Mouse (Mus musculus): ENCODE data around the gene Ccl9.

The Ccl9 gene

DNA sequence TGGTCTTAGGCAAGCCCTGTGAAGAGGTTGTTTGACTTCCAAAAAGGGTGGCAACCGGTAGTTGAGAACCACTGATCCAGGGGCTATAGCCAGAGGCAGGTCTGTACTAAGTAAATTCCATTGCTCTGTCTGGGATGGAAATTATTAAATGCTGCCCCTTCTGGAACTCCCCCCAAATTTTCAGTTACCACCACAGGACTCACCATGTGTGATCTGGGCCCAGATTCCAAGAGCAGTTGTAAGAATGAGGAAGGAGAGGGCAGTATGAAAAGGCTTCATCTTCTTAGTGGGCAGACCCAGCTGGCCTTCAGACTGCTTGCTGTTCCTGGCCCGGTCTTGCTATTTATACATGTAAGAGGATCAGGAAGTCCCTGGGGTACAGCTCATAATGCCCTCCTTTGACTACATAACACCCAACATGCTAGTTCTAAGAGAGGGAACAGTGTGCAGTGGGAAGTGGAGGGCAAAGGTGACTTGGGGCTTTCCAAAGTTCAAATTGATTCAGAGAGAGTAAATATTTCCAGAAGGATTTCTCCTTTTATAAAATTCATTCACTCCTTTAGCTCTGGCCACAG is at the start of gene Ccl9:
Ccl9 (minus strand) TSS at position 451 of the 575 bp plus-strand sequence.
- DNase-seq = no peak

DNA sequence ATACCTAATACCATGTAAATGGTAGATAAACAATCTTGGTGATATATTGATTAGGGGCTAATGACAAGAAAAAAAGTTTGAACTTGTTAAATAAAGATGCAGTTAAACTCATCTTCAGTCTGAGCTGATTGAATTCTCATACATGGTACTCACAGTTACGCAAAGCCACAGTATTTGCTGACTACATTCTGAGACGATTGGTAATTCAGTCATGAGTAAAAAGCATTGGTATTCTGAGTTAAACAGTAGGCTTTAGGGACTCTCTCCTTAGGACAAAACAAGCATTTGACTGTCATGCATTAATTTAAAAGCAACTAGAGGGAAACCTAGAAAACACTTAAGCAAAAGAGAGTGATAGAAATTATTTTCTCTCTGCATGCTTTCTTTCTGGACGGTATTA is 45.1 kb upstream of the Ccl9 start:
- DNase-seq = no peak

DNA sequence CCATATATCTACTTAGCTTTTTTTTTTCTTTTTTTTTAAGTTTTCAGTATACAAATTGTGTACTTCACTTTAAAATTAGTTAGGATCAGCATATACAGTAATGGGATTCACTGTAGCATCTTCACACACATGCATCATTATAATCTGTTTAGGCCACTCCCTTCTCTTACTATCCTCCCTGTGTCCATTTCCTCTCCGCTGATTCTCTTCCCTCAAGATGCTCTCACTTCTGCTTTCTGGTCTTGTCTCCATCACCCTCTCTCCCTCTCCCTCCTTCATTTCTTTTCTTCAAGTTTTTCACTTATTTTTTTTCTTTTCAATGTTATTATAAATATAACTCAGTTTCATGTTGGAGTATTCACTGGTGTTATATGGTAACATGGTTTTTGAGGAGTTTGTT is 40.6 kb upstream of the Ccl9 start:
- no peak for DNase-seq

DNA sequence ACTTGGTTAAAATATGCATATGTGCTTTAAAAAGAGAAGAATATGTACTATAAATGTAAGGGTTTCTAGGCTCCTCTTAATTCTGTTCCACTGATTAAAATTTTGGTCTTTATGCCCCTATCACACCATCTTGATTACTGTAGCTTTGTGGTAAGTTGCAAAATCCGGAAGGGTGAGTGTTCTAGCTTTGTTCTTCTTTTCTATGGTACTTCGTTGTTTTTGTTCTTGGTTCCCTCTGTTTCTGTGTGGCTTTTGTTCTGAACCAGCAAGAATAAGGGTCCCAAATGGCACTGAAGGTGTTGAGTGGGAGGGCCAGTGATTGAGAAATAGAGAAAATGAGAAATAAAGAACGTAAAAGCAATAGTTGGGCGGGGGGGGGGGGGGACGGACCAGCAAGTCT is 39.8 kb upstream of the Ccl9 start:
- no peak for DNase-seq

DNA sequence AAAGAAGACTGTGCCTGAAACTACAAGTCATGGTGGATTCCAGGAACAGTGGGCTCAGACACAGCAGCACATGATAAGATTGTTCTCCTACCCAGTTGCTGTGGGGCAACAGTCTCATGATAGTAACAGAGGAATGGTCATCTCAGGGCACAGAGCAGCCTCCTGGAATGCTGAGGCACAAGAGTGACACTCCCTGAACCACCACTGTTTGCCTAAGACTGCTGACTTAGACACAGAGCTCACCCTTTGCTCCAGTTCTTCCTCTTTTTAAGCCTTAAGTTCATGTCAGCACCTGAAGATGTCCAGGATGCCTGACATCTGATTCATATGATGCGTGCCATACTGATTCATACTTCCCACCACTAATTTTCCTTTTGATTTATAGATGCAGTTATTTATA is 38.1 kb upstream of the Ccl9 start:
- DNase-seq = no peak

DNA sequence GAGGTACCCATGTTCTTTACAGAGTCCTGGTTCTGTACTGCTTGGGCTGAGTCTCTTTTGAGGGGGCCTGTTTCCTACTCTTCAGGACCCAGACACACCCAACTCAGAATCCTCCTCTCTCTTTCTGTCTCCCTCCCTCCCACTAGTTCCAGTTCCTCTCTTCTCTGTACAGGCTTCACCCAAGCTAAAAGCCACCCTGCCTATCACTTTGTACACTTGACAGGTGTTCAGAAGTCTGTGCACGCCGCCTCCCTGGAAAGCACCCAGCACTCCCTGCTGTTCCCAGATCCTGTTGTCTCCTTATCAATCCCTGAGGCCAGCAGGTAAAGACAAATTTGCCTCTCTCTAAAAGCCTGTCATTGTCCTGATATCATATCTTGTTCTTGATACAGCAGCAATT is 32.5 kb upstream of the Ccl9 start:
- peak; percentile 10 to 15 for DNase-seq

DNA sequence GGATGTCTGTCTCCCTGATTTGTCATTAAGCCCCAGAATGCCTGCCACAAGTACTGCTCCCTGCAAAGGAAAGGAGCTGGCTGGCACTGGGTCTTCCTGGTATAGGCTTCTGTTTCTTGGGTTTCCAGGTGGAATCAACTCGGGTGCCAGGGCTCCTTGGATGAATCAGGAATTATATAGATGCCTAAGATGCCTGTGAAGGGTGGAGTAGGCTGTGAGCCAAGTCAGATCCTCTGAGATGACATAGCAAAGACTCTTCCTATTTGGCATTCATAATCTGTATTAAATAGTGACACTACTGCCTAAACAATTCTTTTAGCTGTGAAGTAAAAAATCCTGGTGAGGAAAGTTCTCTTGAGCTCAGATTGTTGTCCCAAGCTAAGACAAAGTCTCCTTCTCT is 28.0 kb upstream of the Ccl9 start:
- no peak for DNase-seq

DNA sequence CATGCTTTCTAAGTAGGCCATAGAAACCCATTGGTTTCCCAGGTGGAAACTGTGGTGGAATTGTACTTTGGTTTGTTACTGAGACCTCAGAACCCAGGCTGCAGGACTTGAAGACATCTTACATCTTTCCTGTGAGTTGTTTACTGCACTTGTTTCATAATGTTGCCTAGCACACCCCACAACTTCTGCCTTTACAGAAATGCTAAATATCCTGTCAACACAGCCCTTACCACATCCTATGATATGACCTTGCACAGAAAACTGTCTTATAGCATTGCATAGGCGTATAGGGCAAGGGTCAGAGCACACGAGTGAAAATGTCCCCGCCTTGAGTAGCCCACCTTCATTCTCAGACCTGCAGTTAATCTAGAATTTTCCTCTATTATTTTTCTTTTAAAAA is 27.1 kb upstream of the Ccl9 start:
- DNase-seq = no peak

DNA sequence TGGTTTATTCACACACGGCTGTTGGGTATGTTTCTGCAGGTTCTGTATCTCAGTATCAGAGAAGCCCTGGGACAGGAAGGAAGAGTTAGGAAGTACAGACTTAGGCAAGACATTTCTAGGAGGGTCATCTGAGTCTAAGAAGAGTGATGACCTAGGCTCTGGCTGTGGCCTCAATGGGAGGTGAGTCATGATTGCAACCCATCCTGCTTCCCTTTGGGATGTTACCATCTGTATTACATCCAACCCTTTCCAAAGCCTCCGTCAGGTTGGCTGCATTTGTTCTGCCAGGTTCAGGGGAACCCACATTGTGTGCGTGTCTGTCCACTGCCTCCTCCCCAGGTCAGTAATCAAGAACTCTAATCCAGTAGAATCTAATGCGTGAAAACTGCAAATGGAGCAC is 26.3 kb upstream of the Ccl9 start:
- no peak for DNase-seq

DNA sequence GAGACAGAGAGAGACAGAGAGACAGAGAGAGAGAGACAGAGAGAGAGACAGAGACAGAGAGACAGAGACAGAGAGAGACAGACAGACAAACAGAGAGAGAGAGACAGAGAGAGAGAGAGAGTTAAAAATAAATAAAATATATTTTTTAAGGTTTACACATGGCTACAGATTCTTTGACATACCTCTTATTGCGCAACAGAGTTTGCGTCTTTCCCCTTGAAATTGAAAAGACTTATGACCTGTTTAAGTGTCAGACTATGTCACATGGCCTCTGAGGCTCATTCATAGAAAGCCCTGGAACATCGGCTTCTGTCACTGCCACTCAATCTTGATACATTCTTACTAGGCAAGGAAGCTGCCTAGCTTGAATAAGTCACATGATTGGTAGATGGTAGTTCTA is 25.0 kb upstream of the Ccl9 start:
- no peak for DNase-seq

DNA sequence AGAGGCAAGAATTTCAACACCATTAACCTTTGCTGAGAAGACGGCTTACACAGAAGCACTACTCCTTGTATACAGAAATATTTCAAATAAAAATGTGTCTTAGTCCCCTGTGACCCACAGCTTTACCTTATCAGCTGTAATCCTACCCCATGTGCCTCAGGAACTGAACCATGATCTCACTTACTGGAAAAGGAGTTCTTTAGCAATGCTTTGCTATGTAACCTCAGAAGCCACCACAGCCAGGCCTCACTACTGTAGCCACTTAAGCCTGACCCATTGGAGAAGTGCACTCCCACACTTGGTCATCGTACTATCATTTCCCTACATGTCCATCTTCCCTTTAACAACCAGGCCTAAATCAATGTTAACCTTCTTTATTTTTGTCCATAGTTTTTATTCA is 22.1 kb upstream of the Ccl9 start:
- no peak for DNase-seq

DNA sequence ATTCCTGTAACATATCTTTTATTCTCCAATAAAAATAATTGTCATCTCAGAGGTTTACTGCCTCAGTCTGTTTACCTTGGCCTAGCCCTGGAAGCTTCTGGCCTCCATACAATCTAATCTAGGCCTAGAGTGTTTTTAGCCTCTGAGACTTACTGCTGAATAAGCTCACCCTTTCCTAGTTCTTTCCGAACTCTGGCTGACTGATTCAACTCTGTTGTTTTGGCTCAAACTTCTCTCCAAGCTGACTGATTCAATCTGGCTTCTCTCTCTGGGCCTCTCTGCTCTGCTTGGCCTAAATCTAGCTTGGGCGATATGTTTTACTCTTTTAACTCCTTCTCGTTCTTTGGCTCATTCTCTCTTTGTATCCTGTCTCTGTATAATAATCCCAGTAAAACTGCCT is 20.6 kb upstream of the Ccl9 start:
- DNase-seq = no peak

DNA sequence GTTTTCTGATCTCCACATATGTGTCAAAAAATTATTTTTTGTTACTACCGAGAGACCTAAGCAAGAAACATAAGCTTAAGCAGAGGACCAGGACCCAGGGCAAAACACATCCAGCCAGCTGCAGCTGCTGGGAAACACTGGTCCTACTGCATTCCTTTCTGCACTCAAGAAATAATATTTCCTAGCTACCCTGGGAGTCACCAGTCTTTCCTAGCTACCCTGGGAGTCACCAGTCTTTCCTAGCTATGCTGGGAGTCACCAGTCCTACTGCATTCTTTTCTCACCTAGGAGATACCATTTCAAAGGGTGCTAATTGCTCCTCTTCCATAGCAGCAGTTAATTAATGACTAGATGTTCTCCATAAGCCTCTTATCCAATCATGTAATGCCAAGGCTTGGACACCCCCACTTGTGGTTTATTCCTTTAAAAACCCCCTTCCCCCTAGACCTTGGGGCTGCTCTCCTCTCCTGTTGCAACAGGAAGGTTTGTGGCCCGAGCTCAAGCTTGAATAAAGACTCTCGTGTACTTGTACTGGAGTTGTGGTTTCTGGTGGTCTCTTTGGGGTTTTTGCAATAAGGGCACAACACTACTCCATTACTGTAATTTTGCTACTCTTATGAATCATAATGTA is 19.9 kb upstream of the Ccl9 start:
- DNase-seq = no peak

DNA sequence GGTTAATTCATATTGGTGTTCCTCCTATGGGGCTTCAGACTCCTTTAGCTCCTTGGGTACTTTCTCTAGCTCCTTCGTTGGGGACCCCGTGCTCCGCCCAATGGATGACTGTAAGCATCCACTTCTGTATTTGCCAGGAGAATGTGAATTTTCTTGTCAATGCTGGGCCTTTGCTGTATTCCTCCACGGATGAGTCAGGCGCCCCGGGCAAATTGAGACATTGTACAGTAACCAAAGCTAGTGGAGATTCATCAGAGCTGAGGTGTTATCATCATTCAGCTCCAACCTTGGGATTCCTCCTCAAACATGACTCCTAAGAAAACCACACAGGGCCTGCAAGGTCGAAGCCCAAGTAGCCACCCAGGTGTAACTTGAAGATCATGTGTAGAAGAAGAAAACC is 19.4 kb upstream of the Ccl9 start:
- DNase-seq = no peak

DNA sequence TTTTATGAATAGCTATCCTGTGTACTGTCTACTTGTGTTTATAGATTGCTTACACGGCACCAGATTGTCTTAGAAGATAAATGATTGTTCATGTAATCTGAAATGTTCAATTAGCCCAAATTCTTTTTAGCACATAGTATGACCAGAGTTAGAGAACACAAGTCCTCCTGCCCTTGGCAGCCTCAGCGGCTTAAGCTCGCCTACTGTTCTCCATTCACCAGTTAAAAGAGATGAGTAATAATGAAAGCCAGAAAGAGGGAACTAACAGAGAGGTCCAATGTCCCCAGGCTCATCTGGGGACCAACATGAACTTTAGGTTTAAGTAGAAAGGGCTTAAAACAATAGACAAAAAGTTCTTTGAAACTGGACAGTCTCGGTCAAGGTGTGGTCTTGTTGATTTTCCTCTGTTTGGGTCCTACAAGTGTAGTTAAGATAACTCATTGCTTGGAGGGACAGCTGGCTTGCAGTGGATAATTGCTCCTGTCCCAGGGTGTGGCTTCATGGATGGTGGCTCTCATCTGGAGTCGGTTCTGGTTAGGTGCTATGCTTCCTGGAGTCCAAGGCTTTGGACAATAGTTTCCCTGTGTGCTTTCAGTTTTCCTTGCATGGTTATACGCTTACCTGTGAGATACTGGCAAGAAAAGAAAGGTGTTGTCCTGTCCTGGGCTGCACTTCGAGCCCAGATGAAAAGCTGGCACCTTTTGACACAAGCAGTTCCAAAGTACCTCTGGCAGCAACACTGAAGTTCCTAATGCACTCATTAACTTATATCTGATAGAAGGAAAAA is 17.4 kb upstream of the Ccl9 start:
- DNase-seq = no peak

DNA sequence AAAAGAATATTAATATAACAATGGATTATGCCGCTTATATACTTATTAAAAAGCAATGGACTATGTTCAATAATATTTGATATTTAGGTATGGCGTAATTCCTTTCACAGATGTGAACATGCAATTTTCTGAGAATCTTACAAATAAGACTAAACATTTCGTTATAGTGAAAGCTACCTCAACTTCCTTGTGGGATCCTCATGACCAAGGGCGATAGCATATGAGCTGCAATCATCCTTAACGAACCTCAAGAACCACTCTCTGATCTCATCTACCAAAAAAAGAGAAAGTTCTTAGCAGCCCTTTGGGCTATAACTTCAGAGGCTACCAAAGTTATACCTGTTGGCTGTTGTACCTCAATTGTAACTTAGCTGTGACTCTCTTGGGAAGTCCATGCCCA is 15.0 kb upstream of the Ccl9 start:
- no peak for DNase-seq

DNA sequence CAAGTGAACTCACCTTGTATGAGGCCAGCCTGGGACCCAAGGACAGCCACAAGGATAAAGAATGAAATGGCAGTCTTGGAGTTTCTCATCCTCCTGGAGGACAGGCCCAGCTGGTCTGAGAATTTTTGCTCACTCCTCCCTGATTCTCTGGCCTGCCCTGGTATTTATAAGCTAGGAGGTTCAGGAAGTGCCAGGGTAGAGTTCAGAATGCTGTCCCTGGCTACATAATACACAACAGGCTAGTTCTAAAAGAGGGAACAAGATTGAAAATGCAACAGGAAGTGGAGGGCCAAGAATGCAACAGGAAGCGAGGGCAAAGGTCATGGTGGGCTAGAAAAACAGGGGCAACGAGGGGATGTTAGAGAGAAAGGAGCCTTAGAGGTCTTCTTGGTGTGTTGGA is 14.4 kb upstream of the Ccl9 start, which contains the start of gene Ccl6:
Ccl6 (minus strand) TSS at position 235 of the 400 bp plus-strand sequence.
- no peak for DNase-seq

DNA sequence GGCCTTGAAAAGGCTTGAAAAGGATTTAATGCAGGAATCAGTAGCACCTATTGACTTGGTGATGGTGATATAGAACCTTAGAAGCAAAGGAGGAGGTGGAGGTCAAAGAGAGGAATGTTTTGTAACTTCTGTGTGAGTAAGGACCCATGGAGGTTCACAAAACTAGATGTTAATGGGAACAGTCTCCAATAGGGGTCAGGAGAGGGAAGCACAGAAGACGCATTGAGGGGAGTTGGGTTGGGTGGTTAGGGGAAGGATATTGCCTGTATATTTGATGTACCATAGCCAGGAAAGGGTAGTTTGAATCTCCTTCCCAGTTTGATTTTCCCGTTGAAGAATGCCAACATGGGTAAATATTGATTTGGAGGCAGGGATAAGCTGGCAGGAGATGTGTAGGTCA is 5.8 kb upstream of the Ccl9 start:
- no peak for DNase-seq

DNA sequence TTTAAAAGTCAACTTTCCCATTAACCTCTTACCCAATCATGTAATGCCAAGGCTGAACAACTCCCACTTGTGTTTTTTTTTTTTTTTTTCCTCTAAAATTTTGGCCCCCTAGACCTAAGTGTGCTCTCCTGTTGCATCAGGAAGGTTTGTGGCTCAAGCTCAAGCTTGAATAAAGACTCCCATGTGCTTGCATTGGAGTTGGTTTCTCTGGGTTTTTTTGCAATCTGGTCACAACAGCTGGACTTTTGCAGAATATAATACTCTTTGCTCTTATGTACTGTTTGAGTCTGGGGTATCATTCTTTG is 5.0 kb upstream of the Ccl9 start:
- no peak for DNase-seq

DNA sequence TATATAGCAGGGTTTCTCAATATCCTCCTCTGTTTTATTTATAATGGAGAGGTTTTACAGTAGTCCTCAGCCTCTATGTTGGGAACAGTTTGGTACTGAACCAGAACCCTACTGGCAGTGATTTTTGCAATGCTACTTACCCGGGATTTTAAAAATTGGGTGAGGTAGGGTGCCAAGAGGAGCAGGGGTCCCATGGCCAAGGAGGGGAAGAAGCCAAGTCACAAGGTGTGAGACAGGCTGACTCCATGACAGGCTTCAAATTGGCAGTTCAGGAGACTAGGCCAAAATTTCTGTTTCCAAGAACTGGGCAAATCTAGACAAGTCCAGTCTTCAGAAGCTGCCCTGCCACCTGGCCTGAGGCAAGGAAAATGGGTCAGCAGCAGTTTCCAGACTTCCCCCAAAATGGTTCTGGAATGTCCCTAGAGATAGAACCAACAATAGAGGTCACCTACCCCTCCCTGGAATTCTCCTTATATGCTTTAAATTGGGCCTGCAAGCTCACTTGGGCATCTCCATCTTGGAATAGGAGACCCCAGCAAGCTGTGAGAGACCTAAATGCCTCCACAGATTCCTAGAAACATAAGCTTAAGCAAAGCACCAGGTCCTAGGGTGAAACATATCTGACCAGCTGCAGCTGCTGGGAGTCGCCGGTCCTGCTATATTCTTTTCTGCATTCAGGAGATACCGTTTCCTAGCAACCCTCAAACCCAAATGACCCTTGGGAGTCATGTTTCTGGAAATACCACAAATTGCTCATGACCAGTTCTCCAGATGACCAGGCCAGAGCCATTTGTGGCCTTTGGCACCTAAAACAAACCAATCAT is 4.4 kb upstream of the Ccl9 start:
- peak in 1 of 2 experiments; percentile 18 for DNase-seq

DNA sequence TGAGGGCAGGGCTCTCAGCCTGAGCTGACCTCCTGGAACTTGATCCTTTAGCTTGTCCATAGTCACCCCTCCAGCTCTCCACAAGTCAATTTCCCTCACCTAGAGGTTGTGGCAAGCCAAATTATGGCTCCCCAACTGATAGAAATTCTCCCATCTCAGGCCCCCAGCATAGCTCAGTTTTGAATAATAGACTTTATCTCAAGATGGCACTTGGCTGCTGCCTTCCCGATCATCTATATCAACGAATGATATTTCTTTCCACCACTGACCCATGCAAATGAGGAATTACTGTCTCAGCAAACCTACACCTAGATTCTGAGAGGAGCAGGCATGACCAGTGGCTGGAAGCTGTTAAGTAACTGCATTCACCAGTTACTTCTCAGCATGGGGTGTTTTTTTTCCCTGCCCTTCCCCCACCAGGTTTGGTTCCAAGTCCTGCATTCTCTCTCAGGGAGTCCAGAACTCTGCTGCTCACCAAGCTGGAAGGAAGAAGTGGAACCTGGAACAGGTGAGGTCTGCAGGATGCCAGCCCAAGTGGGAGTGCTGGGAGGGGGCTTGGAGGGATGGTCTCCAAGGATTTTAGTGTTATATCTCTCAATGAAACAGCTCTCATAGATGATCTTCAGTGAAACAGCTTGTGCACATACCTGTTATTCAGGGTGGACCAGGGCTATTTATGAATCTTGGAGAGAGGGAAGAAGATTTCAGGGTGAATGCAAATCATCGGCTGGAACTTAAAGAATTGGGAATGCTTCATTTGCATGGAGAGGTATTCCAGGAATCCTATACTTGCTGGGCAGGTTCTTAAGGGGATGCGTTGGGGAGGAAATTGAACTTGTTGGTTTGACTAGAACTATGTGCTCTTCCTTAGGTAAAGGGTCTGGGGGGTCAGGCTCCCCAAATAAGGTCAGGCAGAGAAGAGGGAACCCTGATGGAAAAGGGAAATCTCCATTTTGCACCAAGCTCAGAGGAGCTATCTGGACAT is 3.5 kb upstream of the Ccl9 start:
- DNase-seq = peak in 1 of 2 experiments; percentile 5

DNA sequence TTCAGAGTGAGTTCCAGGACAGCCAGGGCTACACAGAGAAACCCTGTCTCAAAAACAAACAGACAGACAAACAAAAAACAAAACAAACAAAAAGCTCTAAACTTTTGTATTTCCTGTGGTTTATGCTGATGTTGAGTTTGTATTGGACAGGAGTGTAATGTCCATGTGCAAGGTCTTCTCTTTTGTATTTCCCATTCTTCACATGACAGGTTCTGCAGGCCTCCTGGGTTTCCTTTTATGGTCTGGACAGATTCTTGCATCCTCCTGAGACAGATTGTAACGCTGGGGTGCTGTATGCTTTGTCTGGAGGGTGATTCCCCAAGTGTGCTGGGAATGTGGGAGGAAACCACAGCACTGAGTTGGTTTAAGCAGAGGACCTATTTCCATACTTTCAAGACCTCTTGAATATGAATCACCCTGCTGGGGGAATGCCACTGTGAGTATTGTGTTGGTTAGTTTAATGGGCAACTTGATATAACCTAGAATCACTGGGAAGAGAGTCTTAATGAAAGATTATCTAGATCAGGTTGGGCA is 2.3 kb upstream of the Ccl9 start:
- DNase-seq = no peak

Data from cerebellum, postnatal 14 days (tissue).